Mouse (Mus musculus): ENCODE data around the gene Mrpl1.

DNA sequence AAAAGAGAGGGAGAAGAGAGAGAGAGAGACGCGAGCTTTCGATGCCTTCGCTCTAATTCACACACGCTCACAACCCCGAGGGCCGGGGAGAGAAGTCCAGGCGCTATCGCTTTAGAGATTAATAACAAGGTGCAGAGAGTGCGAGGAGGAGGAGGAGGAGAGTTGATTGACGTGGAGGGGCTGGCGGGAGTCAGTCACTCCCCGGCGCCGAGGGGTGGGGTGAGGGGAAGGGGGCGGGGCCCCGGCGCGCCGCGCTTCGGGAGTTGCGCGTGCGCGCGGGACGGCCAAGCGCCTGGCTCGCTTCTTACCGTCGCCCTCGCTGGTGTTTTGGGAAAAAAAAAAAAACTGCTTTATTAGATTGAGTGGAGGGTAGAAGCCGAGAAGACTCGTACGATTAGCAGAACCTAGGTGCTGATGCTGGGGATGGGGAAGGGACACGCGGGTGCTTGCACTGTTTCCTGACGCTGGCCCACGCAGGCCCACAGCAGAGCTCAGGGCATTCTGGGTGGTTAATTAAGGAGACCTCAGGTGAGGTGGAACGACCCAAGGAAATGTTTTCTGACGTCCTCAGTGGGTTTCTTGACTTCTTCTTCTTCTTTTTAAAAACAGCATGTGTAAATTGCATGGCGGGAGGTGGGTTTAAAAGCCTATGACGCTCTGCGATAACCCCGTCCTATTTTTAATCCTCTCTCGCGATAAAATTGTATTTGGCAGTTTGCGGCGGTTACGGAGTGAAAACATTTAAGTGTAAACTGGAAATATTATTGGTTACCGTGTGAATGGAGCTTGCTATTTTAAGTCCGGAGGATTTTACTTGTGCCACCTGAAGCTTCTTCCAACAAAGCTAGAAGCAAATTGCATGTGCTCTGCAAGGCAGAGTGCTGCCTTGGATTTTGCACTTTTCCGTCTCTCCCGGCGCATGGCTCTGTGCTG is 46.6 kb upstream of the Mrpl1 start:
- TF ChIP-seq CTCF (IDR thresholded peaks at IDR 0.05; ENCODE audit: insufficient read depth, low read depth, low read length) (no peak), POLR2A (IDR thresholded peaks at IDR 0.05; ENCODE audit: insufficient read depth, low read depth, low read length) (peak; percentile 70)

All from olfactory bulb, adult 2 months (tissue).